Mouse (Mus musculus): Measurements from ENCODE around the gene Sugct.

Sugct gene

GRCm38 (mm10) chr13:17027846-17028529, 667.4 kb downstream of the Sugct start:
- no peak for DNase-seq

DNA sequence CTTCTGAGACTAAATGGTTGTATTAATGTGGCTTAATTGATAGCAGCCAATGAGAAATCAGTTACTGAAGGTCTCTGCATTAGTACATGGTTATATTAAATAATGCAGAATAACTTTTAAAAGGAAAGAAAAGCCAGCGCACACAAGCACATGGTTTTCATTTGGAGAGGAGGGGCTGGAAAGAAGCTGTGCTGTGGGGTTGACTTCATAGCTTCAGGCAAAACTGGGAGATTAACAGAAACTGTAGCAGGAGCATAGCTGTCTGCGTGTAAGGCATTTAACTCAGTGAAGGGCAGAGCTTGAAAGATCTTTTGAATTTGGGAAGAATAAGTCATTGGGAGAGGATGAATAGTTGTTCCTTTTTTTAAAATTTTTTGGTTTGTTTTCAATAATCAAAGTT, 668.4 kb downstream of the Sugct start:
- no peak for DNase-seq

DNA sequence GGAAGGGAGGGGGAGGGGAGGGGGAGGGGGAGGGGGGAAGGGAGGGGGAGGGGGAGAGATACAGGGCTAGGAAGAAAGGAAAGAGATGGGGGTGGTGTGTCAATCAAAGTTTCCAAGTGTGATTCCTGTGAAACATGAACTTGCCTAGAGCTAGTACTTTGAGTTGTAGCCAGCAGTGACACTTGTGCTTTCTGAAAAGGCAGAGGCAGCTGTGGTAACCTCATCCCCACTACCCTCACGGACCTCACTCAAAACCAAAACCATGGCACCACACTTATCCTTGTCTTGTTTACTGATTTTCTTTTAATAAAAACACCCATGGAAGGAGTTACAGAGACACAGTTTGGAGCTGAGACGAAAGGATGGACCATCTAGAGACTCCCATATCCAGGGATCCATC, 698.9 kb downstream of the Sugct start:
- DNase-seq, result no peak

DNA sequence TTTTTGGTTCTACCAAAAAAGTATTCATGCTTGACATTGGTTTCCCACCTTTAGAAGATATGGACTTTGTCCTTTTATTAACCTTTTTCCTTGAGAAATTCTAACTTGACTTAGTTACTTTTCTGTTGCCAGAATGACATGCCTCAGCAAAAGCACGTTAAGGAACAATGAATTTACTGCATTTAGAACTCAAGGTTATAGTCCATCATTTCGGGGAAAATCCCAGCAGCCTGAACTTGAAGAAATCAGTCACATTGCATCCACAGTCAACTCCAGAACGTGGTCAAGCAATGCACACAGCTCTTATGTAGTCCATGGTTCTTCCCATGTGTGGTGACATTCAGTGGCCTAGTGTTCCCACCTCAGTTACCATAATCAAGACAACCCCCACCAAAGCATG, 700.0 kb downstream of the Sugct start:
- DNase-seq, result no peak

GRCm38 (mm10) chr13:16977743-16978142, 717.6 kb downstream of the Sugct start:
- DNase-seq, result peak; percentile 5

- no peak for DNase-seq
These were observed 724.1 kb downstream of the Sugct start for GRCm38 (mm10) chr13:16971277-16971676.

- DNase-seq, result no peak
These were observed 726.4 kb downstream of the Sugct start for GRCm38 (mm10) chr13:16968995-16969394.

DNA sequence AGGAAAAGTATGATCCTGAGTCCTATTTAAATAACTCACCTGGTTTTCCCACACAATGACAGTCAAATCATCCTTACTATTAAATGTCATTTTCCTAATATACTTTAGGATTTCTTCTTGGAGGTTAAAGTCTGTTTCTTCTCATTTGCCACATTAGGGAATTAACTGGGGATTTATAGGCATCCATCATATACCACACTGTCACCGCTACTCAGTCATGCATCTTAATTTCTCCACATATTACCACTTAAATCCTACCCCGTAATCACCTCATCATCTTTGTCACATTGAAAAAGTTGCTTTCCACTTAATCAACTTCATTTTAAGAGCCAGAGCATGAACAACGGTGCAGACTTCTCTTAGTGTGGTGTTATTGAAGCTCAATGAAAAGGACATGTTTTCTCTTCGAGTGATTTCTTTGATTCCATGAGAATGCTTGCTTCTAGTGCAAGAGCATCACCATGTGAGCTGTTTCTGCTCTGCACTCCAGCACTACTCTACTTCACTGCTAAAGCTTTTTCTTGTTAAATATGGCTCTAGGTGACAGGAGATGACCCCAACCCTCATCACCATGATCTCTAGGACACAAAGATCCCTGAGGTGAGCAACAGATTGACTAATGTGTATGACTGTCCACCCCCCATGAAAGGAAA, 730.4 kb downstream of the Sugct start:
- no peak for DNase-seq

DNA sequence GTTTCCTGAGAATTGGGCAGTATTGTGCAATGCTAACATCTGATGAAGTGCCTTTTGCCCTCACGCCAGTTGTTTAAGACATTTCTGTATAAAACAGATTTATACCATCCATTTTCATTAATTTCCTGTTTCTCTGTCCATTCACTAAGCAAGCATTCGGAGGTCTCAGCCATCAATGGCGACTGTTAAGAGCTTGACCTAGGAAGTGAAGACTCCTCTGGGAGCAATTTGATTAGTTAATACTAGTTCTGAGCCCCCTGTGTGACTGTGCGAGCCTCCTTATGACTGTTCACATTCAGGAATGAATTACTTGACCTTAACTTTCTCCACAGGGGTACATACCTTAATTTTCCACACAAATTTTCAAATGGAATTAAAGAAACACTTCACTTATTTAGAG, 743.3 kb downstream of the Sugct start:
- DNase-seq, result no peak

- no peak for DNase-seq
These were observed 755.9 kb downstream of the Sugct start for GRCm38 (mm10) chr13:16939466-16939811.

- no peak for DNase-seq
These were observed 756.5 kb downstream of the Sugct start for GRCm38 (mm10) chr13:16938552-16939465.

- DNase-seq, result no peak
These were observed 757.7 kb downstream of the Sugct start for GRCm38 (mm10) chr13:16937422-16938202.

DNA sequence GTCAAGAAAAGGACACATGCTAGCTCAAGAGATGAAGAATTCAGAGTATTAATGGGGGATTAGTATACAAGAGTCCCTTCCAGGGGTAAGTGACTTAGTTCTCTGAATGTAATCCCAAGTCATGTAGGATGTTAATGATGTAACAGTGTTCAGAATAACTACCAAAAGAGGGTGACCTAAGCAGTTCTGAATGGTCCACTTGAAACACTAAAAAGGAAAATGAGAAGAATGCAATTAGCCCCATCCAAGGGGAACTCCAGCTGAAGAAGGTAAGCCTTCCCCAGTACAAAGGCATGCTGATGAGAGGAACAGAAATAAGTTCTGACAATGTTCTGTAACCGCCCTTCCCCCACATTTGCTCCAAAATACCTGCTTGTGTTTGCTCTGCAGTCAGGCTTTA, 760.3 kb downstream of the Sugct start:
- no peak for DNase-seq

- no peak for DNase-seq
These were observed 761.8 kb downstream of the Sugct start for GRCm38 (mm10) chr13:16933600-16933999.

DNA sequence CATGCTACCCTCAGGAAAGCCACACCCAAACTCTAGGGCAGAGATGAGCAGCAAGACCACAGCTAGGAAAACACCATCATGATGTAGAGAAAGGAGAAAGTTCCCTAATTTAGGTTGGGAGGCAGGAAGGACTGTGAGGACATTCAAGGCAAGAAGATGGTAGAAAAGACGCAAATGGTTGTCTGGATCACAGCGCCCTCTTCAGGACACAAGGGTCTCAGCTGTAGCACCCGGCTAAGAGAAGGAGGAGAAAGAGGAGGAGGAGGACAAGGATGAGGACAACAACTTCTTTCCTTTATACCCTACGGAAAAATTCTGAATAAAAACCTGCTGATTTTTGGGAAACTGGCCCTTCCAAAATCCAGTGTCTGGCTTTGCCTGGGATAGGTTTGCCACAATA, 774.0 kb downstream of the Sugct start:
- DNase-seq, result no peak

GRCm38 (mm10) chr13:16915697-16916096, 779.7 kb downstream of the Sugct start:
- no peak for DNase-seq

GRCm38 (mm10) chr13:16912214-16912613, 783.1 kb downstream of the Sugct start:
- no peak for DNase-seq

DNA sequence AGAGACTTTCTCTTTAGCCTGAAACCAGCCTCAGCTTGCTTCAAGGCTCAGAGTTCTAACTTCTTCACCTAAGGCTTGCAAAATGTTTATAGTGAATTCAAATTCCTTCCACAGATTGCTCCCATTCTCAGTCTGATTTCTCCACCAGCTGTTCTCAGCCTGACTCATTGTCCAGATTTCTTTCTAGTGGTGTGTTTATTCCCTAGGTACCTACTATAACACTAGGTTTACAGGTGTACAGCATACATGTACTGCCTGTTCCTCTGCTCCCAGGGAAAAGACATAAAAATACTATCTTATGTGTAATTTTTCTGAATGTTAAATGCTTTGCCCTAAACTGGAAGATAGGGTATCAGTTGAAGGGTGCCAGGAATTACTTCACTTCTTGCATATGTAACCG, 788.4 kb downstream of the Sugct start:
- no peak for DNase-seq

- DNase-seq, result no peak
These were observed 793.9 kb downstream of the Sugct start for GRCm38 (mm10) chr13:16901424-16901823.

GRCm38 (mm10) chr13:16898084-16898792, 797.1 kb downstream of the Sugct start:
- no peak for DNase-seq

DNA sequence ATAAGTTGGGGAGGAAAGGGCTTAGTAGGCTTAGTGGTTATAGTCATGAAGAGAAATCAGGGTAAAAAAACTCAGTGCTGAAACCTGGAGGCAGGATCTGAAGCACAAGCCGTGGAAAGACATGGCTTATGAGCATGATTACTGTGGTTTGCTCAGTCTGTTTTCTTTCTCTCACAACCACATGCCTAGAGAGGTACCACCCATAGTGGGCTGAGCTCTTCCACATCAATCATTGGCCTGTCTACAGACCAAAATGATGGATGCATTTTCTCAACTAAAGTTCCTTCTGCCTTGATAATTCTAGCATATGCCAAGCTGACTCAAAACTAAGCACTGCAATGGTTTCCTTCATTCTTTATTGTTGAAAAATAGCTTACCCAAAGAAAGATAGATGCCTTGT, 817.3 kb downstream of the Sugct start:
- DNase-seq, result no peak

DNA sequence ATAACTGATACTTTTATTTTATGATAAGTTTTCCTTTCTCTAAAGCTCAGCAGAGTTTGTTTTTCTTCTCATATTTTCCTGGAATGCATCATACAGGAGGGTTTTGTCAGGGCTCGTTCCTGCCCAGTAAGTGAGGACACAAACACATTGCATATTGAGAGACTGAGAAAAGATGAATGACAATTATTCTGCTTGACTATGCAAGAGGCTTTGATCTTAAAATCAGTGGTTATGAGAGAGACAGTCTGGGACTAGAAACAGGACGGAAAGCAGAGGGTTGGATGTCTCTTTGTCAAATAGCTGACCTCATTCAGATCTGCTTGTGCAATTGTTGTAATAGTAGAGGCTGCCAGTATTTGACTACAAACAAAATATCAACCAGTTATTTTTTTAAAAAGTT, 835.4 kb downstream of the Sugct start:
- DNase-seq, result no peak
